Mouse (Mus musculus) lung, postnatal 25 days (tissue): ENCODE measurements around the gene Pycr1.

ENCODE experiments used
- DNase-seq: peaks from one replicate; pipeline ENCODE4 v3.0.0; 2022; ENCODE audit warnings: low spot score

Gene Pycr1

GRCm38 (mm10) chr11:120603545-120603944, 40.0 kb downstream of the Pycr1 start:
- DNase-seq, result no peak

- no peak for DNase-seq
These were observed 42.9 kb downstream of the Pycr1 start for GRCm38 (mm10) chr11:120600716-120601115.

DNA sequence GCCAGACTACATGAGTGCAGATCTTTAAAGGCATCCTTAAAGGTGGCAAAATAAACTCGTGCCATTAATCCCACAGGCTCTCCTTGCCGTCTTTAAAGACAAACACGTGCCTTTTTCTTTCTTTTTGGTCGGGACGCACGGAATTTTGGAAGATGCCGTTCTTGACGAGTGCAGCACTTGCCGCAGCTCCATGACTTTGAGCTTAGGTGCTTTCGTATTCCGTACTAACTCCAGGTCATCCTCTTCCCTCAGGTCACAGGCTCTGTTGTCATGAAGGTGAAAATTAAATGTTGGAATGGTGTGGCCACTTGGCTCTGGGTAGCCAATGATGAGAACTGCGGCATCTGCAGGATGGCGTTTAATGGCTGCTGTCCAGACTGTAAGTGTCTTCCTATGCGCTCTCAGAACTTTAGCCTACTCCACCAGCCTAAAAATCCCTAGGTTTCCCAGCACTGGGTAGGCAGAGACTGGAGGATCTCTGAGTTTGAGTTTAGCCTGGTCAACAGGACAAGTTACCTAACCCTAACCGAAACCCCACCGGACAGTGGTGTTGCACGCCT, 44.5 kb downstream of the Pycr1 start:
- no peak for DNase-seq

- DNase-seq, result peak; percentile 95
These were observed 45.1 kb downstream of the Pycr1 start, which contains the start of the genes Alyref and Anapc11 for GRCm38 (mm10) chr11:120598283-120598989. Gene Alyref (minus strand): TSS chr11:120598365. Gene Anapc11 (plus strand): TSS chr11:120598421.

GRCm38 (mm10) chr11:120597240-120598235, 46.0 kb downstream of the Pycr1 start:
- DNase-seq, result no peak

- no peak for DNase-seq
These were observed 55.0 kb downstream of the Pycr1 start for GRCm38 (mm10) chr11:120588531-120588930.
